In genomic region chr11:51342776-51343175, GRCm38 (mm10) we compare ENCODE assay signal across 11 mouse cellular contexts. TPM values are rescaled to one million over a fixed set of nuclear protein-coding genes. Genes with fewer than 3 reads are reported as not detected.
DNase-seq lines count a peak whose midpoint lies in the region; ATAC-seq lines count a peak whose summit lies in the region.
"Had no signal": no experiment of that assay in that cellular context is flagged by ENCODE, and none has a peak within 500 bp of the region (broad histone marks: within the 10 kb centered on the region; RNA-seq: fewer than 3 reads in every experiment).

No protein-coding gene starts in this region.

- H3K4me1 ChIP-seq in forebrain, embryonic 15.5 days = no peaks in the 10 kb centered on the region
- H3K4me1 ChIP-seq in forebrain, embryonic 10.5 days = peaks cover 19% of the 10 kb centered on the region
- H3K4me1 ChIP-seq: liver, embryonic 13.5 days; stomach, embryonic 15.5 days had no signal

- no peak for ATAC-seq in cerebellum, adult (ENCODE audit: insufficient number of reproducible peaks, low FRiP score, low TSS enrichment)
- no peak for ATAC-seq in forebrain, embryonic 15.5 days (replicated peaks)

- H3K4me3 ChIP-seq in forebrain, embryonic 15.5 days = no peak overlapping the region
- H3K4me3 ChIP-seq in forebrain, embryonic 10.5 days = no peak overlapping the region
- H3K4me3 ChIP-seq: liver, embryonic 13.5 days; stomach, embryonic 15.5 days had no signal

- intact Hi-C loops in left cerebral cortex, postnatal 14 days (cut with DNase I) = loop anchor here (10.0 kb wide), 1 partner anchor 52 kb away; no protein-coding TSS in a partner anchor

- no peak overlapping the region for H3K4me2 ChIP-seq in forebrain, embryonic 15.5 days (replicated peaks)
- H3K4me2 ChIP-seq: liver, embryonic 13.5 days; midbrain, embryonic 11.5 days; stomach, embryonic 15.5 days had no signal

- 85% methylated on average over 6 of the region's 6 CpGs for WGBS in forebrain, embryonic 15.5 days
- 96% methylated on average over 6 of the region's 6 CpGs for WGBS in forebrain, embryonic 10.5 days

- H3K36me3 ChIP-seq in forebrain, embryonic 15.5 days = no peaks in the 10 kb centered on the region
- H3K36me3 ChIP-seq in forebrain, embryonic 10.5 days (replicated peaks) = no peaks in the 10 kb centered on the region
- H3K36me3 ChIP-seq: liver, embryonic 13.5 days; stomach, embryonic 15.5 days had no signal

- no peak overlapping the region for H3K27ac ChIP-seq in forebrain, embryonic 15.5 days (replicated peaks)
- no peak overlapping the region for H3K27ac ChIP-seq in forebrain, embryonic 10.5 days
- H3K27ac ChIP-seq: liver, embryonic 13.5 days; stomach, embryonic 15.5 days had no signal

- DNase-seq in cerebellum, adult 11-12 months = peak; percentile 72
- DNase-seq in cerebellum, adult 9-11 months = peak; percentile 76
- peak; percentile 84 for DNase-seq in layer of hippocampus, adult 11-12 months (ENCODE audit: low spot score)
- DNase-seq in left cerebral cortex, postnatal 14 days (ENCODE audit: low spot score in 2 of 2) = peak; percentile 79 to 92
- no peak for DNase-seq in spleen, postnatal 14 days (ENCODE audit: low spot score in 2 of 2)
- no peak for DNase-seq in forebrain, embryonic 10.5 days (ENCODE audit: extremely low spot score, low spot score)
- DNase-seq: liver, embryonic 13.5 days had no signal

- H3K9ac ChIP-seq in forebrain, embryonic 15.5 days (replicated peaks) = no peak overlapping the region
- H3K9ac ChIP-seq: liver, embryonic 13.5 days; stomach, embryonic 15.5 days had no signal

- no peaks in the 10 kb centered on the region for H3K27me3 ChIP-seq in forebrain, embryonic 15.5 days
- no peaks in the 10 kb centered on the region for H3K27me3 ChIP-seq in forebrain, embryonic 10.5 days (ENCODE audit: poor library complexity, severe bottlenecking)
- H3K27me3 ChIP-seq: liver, embryonic 13.5 days; stomach, embryonic 15.5 days had no signal

- no peaks in the 10 kb centered on the region for H3K9me3 ChIP-seq in forebrain, embryonic 15.5 days
- H3K9me3 ChIP-seq in forebrain, embryonic 10.5 days = no peaks in the 10 kb centered on the region
- H3K9me3 ChIP-seq: liver, embryonic 13.5 days; stomach, embryonic 15.5 days had no signal

RNA-seq across cellular contexts. Expression of gene Col23a1, which starts 53.1 kb away (rescaled TPM):
- 10 to 100 TPM; 10.7 to 12.9 TPM for total RNA-seq in left cerebral cortex, postnatal 14 days (2021)
- polyA plus RNA-seq in forebrain, embryonic 15.5 days (2015; fragmentation: Nextera tagmentation; extraction: Ambion mirVana) = 3.3 and 4.1 TPM in 2 replicates
- 6.1 TPM in 2 replicates for polyA plus RNA-seq in forebrain, embryonic 10.5 days (2016; fragmentation: Nextera tagmentation; extraction: Ambion mirVana)

Comparison
In these comparisons a context has a peak if more than half of its experiments do, and no peak if none do; other contexts are left out.
1. DNase-seq: peak in cerebellum, adult 11-12 months (single experiment), cerebellum, adult 9-11 months (single experiment), layer of hippocampus, adult 11-12 months (single experiment) and left cerebral cortex, postnatal 14 days (2 of 2); none in spleen, postnatal 14 days (0 of 2) and forebrain, embryonic 10.5 days (single experiment).